Mouse (Mus musculus) natural killer cell, adult 2 months (primary cell): ENCODE results near the gene Gimap3.

Experiments
- DNase-seq, 2 experiments: peaks; one replicate each; pipeline ENCODE4 v3.0.0; 2022; ENCODE audit warnings: low spot score in 2 of 2

Gene Gimap3

GRCm38 (mm10) chr6:48742422-48743351 lies 28.0 kb downstream of the Gimap3 start:
- peak in 1 of 2 experiments; percentile 25 for DNase-seq

GRCm38 (mm10) chr6:48741711-48742206 lies 28.9 kb downstream of the Gimap3 start:
- no peak for DNase-seq

GRCm38 (mm10) chr6:48741273-48741672 lies 29.4 kb downstream of the Gimap3 start:
- DNase-seq, result no peak

- DNase-seq, result no peak
These were observed 30.0 kb downstream of the Gimap3 start for GRCm38 (mm10) chr6:48740501-48741169.

GRCm38 (mm10) chr6:48739780-48740055 lies 30.9 kb downstream of the Gimap3 start:
- DNase-seq, result no peak

- peak; percentile 62 to 71 for DNase-seq
These were observed 31.5 kb downstream of the Gimap3 start, which contains the start of gene Gimap1 for GRCm38 (mm10) chr6:48738961-48739779. Gene Gimap1 (plus strand): TSS chr6:48739054.

- DNase-seq, result no peak
These were observed 33.0 kb downstream of the Gimap3 start for GRCm38 (mm10) chr6:48737688-48738087.

GRCm38 (mm10) chr6:48737053-48737452 lies 33.6 kb downstream of the Gimap3 start:
- DNase-seq, result no peak

- DNase-seq, result no peak
These were observed 37.0 kb downstream of the Gimap3 start for GRCm38 (mm10) chr6:48733660-48734059.

GRCm38 (mm10) chr6:48732864-48733304 lies 37.8 kb downstream of the Gimap3 start:
- peak; percentile 90 to 93 for DNase-seq

- peak; percentile 61 to 68 for DNase-seq
These were observed 42.9 kb downstream of the Gimap3 start for GRCm38 (mm10) chr6:48727761-48728160.

- peak; percentile 82 to 86 for DNase-seq
These were observed 45.2 kb downstream of the Gimap3 start for GRCm38 (mm10) chr6:48725476-48725875.

GRCm38 (mm10) chr6:48723468-48723867 lies 47.2 kb downstream of the Gimap3 start:
- DNase-seq, result no peak

- DNase-seq, result no peak
These were observed 50.3 kb downstream of the Gimap3 start for GRCm38 (mm10) chr6:48720326-48720725.

- peak; percentile 76 to 83 for DNase-seq
These were observed 52.2 kb downstream of the Gimap3 start, which contains the start of the genes Gm28053 and Gimap7 for GRCm38 (mm10) chr6:48718455-48718854. Gene Gm28053 (plus strand): TSS chr6:48718607. Gene Gimap7 (plus strand): TSS chr6:48718621.
